Mouse (Mus musculus): ENCODE results near the gene Popdc3.
"Not testable (repeated sequence)": the region's sequence is repeated elsewhere in the genome, so short reads cannot be mapped to it uniquely, and the experiment has no call there.

Popdc3 gene

DNA sequence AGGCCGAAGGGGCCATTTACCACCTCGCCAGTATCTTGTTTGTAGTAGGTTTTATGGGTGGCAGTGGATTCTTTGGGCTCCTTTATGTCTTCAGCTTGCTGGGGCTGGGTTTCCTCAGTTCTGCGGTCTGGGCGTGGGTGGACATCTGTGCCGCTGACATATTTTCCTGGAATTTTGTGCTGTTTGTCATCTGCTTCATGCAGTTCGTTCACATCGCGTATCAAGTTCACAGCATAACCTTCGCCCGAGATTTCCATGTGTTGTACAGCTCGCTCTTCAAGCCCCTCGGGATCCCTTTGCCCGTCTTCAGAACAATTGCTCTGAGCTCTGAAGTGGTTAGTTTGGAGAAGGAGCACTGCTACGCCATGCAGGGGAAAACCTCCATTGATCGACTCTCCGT, 137.0 kb downstream of the Popdc3 start:
- peak; percentile 67; the same call in 1 of the 2 replicates for ATAC-seq (ENCODE audit: low TSS enrichment)

DNA sequence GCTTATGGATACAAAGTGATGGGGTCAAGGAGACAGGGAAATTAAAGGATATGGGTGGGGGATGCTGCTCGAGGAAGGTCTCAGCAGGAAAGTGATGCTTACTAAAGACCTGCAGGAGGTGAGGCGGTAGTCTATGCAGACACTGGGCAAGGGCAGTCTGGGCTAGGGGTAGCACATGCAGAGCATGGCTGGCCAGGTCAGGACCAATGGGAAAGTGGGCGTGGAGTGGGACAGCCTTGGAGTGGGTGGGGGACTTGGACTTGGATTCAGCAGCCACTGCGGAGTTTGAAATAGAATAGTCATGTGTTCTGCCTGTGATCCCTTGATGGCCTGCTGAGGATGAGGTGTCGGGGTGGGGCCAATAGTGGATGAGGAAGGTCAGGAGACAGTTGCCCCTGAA, 141.0 kb downstream of the Popdc3 start:
- no peak for ATAC-seq (ENCODE audit: low TSS enrichment)

DNA sequence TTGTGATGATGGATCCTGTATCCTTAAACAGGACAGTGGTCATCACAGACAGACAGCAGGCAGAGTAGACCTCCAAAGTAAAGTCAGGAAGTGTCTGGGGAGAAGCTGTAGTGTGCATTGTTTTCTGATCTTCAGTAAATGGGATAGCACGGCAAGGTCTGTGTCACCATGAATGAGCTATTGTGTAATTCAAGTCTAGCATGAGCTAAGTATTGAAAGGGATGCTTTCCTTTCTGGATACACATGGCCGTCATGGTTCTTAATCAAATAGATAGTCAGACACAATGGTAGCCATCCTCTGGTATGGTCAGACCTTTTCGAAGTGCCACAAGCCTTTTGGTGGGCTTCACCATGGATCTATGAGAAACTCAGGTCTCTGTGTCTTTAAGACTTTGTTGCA, 142.4 kb downstream of the Popdc3 start:
- no peak for ATAC-seq (ENCODE audit: low TSS enrichment)

- ATAC-seq (ENCODE audit: low TSS enrichment), result no peak
These were observed 146.3 kb downstream of the Popdc3 start for GRCm38 (mm10) chr10:45324159-45324558.

DNA sequence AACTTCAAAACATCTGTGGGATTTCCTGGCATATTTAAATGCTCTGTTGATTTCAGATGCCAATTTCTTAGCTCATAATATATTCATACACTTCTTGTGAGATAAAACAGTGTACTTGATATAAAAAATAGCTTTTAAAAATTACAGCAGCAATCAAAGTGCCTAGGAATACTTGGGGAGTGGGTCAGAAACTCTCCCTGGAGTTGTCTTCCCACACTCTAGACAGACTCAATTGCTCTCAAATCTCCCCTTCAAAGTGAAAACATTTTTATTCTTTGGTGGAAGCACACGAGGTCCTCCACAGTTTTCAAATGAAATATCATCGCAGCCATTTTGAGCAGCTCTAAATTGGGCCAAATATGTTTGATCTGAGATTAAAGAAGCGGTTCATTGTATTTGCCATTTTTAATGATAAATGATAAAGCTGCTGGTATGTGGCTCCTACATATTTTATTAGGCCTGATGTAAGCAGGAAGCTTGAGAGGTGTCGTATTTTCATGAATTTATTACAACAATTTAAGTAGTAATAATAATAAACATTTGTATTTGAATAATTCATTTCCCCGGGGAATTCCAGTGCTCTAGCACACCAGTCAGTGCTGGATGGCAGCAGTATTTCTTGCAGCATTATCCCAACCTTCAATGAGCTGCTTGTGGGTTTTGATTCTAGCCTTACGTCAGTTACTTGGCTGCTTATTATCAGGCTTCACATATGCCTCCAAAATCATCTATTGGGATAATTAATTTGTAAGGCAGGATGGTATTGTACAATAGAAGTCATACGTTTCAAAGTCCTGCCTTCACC, 150.5 kb downstream of the Popdc3 start:
- ATAC-seq (ENCODE audit: low TSS enrichment), result no peak

DNA sequence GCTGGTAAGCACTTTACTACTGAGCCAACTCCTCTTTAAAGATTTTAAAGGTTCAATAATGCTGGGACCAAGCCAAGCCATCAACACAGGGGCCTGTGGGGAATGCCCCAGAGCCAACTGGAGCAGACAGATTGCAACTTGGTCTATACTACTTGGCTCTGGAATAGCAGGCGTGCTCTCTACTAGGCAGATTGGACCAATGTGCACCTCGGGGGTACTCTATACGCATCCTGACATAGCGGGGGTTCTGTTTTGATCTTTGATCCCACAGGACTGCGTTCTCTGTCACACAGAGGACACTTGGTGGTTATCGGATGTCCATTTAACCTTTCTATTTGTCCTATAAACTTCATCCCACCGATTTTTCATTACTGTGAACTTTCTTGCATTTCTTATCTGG, 157.0 kb downstream of the Popdc3 start:
- ATAC-seq (ENCODE audit: low TSS enrichment), result no peak

DNA sequence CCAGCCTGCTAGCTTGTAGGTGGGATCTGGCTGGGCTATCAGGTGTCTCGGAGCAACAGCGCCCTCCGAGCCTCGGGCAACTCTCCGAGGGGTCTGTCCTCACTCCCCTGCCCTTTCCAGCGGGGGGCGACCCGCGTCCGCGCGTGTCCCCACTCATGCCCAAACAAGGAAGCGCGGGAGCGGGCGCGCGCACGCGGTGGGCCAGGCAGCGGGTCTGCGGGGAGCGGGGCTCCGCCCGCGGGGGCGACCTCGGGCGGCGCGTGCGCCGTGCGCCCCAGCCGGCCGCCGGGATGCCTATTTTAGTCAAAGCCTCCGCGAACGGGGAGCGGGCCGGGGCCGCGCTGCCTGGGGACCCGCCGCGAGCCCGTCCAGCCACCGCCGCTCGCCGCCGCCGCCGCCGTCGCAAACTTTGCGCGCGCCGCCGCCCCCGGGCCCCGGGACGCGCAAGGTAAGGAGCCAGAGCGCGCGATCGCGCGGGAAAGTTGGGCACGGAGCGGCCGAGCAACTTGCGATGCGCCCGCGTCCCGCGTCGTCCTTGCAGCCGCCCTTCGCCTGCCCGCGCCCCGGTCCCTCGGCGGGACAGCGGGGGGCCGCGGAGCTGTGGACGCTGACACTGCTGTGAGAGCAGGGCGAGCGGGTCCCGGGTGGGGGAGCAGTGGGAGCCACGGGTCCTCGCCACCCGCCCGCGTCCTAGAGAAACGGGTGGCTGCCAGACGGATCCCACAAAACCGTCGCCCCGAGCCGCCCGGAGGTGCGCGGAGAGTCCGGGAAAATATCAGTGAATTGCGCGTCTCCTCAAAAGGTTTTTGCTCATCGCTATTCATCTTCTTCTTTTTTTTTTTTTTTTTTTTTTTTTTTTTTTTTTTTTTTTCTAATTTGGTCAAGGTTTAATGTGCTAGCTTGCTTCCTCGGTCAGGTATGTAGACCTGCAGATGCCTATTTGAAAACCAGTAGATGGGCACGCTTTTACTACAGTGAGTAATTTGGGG, 157.8 kb downstream of the Popdc3 start, which contains the start of gene Bves:
Gene Bves, plus strand, starts transcription at position 339 of the 989 bp plus-strand sequence.
- ATAC-seq (ENCODE audit: low TSS enrichment), result peak; percentile 66

GRCm38 (mm10) chr10:45339106-45339505, 161.2 kb downstream of the Popdc3 start:
- ATAC-seq (ENCODE audit: low TSS enrichment), result no peak

DNA sequence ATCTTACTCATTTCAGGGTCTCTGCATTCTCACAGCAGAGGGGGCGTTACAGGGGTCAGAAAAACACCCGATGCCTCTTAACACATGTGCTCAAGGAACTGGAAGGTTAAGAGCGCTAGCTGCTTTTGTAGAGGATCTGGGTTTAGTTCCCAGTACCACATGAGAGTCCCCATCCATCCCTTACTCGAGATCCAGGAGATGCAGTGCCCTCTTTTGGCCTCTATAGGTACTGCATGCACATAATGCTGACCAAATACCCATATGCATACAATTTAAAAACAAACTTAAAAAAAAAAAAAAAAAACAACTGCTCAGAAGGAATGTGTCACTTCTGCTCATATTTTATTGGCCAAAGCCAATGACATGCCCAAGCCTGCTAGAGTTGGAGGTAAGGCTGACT, 166.5 kb downstream of the Popdc3 start:
- ATAC-seq (ENCODE audit: low TSS enrichment), result no peak

- ATAC-seq (ENCODE audit: low TSS enrichment), result no peak
These were observed 167.3 kb downstream of the Popdc3 start for GRCm38 (mm10) chr10:45345217-45345616.

GRCm38 (mm10) chr10:45348143-45348542, 170.2 kb downstream of the Popdc3 start:
- ATAC-seq (ENCODE audit: low TSS enrichment), result not testable (repeated sequence)

DNA sequence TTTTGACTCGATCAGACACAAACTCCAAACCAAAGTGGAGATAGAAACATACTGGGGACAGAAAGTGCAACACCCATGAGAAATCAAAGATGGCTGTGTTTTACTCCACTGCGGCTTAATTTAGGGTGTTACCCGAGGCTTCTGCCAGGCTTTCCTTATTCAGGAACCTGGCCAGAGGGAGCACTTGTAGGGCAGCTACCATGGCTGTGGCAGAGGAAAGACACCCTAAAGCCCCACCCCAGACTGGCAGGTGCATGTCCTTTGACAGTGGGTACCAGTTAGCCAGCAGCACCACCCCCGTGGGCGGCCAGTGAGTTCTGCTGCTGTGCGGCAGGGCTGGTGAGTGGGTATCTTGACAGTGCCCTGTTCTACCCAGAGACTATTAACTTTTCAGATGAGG, 178.2 kb downstream of the Popdc3 start:
- no peak for ATAC-seq (ENCODE audit: low TSS enrichment)

DNA sequence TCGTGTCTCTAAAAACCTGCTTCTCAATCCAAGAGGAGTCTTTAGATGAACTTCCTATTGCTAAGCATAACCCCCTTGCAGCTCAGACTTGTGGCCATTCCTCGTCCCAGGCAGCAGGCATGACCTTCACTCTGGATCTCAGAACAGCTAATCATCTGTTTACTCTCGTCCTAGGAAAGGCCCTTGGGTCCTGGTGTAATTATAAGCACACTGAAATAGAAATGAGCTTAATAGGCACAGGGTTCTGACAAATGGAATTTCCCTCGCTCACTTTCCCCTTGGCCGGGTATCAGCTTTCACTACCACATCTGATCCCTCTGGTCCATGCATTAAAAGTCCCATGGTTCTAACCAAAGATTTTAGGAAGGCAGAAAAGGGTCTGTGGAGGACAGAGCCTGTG, 185.5 kb downstream of the Popdc3 start:
- ATAC-seq (ENCODE audit: low TSS enrichment), result no peak

DNA sequence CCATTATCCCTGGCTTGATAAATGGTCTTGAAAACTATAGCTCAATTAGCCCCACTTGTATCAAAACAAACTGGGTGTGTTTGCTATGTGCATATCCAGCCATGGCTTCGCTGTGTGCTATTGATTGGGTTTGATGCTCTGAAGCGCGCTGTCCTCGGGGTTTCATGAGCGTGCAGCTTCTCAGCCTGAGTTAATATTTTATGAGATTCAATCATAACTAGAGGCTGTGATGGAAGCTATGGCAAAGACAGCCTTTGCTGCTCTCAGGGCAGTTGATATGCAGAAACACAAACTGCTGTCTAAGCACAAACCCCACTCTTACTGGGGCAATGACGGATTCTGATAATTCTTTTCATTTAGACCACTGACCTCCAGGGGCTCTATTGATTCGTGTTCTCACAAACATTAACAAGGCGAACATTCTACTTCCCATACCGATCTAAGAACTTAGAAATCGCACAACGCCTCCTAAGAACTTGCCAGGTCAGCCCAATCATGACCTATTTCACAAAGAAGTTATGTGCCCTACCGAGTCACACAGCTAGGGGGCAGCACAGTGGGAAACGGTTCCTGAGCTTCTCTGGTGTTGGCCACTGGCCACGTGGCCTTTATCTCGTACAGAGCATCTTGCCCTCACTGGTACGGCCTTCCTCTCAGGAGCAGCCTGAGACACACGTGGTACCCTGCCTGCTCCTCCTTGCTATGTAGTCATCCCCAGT, 189.2 kb downstream of the Popdc3 start:
- ATAC-seq (ENCODE audit: low TSS enrichment), result no peak

Measured in frontal cortex, adult (tissue).